Mouse (Mus musculus) megakaryocyte progenitor cell, adult 5-6 weeks (primary cell): ENCODE data around the gene Sit1. TPM values are rescaled to one million over a fixed set of nuclear protein-coding genes. Genes with fewer than 3 reads are reported as not detected.
A peak's percentile ranks its signal among the peaks of the same experiment; 100 is the strongest.

ENCODE experiments used
- ATAC-seq: replicated peaks from 2 replicates; pipeline ENCODE4 v1.8.0; 2016; ENCODE audit warnings: mild to moderate bottlenecking, moderate TSS enrichment, inconsistent platforms; ENCODE audit not compliant: poor library complexity
- total RNA-seq, 2 experiments: library from RNA; stranded (forward) in 1 of 2; stranded (reverse) in 1 of 2; fragments of 157-497, 149-512 nt in 1 of 2; fragments of 200-1000 nt in 1 of 2; gene quantifications; 2 replicates each; pipeline versions ENCODE4 v1.2.3 to v1.2.4; 2015 to 2017

Gene Sit1
- total RNA-seq (2015) = not detected in 2 replicates
- not detected in 2 replicates for total RNA-seq (2017)

- no peak for ATAC-seq
Measured at GRCm38 (mm10) chr4:43483535-43484091, at the start of gene Sit1. Gene Sit1, minus strand, starts transcription at chr4:43483734.

GRCm38 (mm10) chr4:43533270-43533669 lies 49.7 kb upstream of the Sit1 start:
- ATAC-seq = no peak

- ATAC-seq = peak; percentile 86
Measured at GRCm38 (mm10) chr4:43530581-43530980, 47.0 kb upstream of the Sit1 start.

- no peak for ATAC-seq
Measured at GRCm38 (mm10) chr4:43530081-43530501, 46.6 kb upstream of the Sit1 start.

- no peak for ATAC-seq
Measured at GRCm38 (mm10) chr4:43528487-43528886, 45.0 kb upstream of the Sit1 start.

- ATAC-seq = 0 out of 2 replicates have a peak, but pooled peaks have one; percentile 24
Measured at GRCm38 (mm10) chr4:43527880-43528279, 44.3 kb upstream of the Sit1 start.

- ATAC-seq = peak; percentile 62
Measured at GRCm38 (mm10) chr4:43519956-43520355, 36.4 kb upstream of the Sit1 start.

- no peak for ATAC-seq
Measured at GRCm38 (mm10) chr4:43519551-43519950, 36.0 kb upstream of the Sit1 start.

GRCm38 (mm10) chr4:43515764-43516708 lies 32.5 kb upstream of the Sit1 start:
- peak; percentile 51 for ATAC-seq

GRCm38 (mm10) chr4:43513791-43514190 lies 30.3 kb upstream of the Sit1 start:
- ATAC-seq = no peak

- ATAC-seq = no peak
Measured at GRCm38 (mm10) chr4:43513300-43513699, 29.8 kb upstream of the Sit1 start.

- ATAC-seq = no peak
Measured at GRCm38 (mm10) chr4:43512653-43513052, 29.1 kb upstream of the Sit1 start.

GRCm38 (mm10) chr4:43511675-43512454 lies 28.3 kb upstream of the Sit1 start:
- ATAC-seq = no peak

- peak; percentile 12 for ATAC-seq
Measured at GRCm38 (mm10) chr4:43509109-43509508, 25.6 kb upstream of the Sit1 start.

GRCm38 (mm10) chr4:43508666-43508997 lies 25.1 kb upstream of the Sit1 start:
- peak; percentile 94 for ATAC-seq

- peak; percentile 32 for ATAC-seq
Measured at GRCm38 (mm10) chr4:43507938-43508665, 24.6 kb upstream of the Sit1 start.

GRCm38 (mm10) chr4:43506536-43507185 lies 23.1 kb upstream of the Sit1 start, which contains the start of gene Car9:
Gene Car9, plus strand, starts transcription at chr4:43506966.
- ATAC-seq = no peak

- no peak for ATAC-seq
Measured at GRCm38 (mm10) chr4:43506074-43506473, 22.5 kb upstream of the Sit1 start.

- peak; percentile 27; the same call in 1 of the 2 replicates for ATAC-seq
Measured at GRCm38 (mm10) chr4:43504269-43504668, 20.7 kb upstream of the Sit1 start.

- no peak for ATAC-seq
Measured at GRCm38 (mm10) chr4:43503506-43503905, 20.0 kb upstream of the Sit1 start.
